Mouse (Mus musculus): ENCODE measurements around the gene Fars2.

The Fars2 gene

DNA sequence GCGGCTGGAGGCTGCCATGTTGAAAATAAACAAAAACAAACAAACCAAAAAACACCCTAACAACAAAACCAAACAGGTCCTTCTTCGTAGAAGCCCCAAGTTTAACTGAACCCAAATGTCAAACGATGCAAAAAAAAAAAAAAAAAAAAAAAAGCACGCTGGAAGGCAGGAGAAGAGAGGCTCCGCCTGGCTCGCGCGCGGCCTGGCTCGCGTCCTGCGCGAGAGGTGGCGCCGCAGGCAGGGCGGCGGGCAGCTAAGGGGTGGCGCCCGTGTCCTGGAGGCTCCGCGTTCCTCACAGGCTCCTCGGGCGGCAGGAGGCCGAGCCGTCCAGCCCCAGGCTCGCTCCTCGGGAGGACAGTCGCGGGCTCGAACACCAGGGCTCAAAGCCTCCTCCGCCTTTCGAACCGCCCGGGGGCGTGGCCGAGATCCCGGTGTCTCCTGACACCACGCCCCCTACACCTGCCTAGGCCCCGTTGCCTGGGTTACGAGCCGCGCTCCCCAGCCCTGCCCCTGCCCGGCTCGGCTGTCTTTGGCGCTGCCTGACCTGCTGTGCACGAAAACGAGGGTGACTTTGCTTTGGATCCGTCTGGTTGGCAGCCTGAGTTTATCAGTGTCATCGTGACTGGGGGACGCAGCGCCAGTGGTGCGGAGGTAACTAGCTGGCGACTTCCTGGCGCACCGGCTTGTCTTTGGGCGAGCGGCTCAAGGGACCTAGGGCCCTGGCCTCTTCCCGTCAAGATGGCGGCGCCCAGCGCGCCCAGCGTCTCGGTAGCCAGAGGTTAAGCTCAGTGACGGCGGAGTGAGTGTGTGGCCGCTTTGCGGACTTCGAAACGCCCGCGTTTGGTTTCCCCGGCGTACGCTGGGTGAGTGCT is at the start of gene Fars2, which contains the start of gene Lyrm4:
TSS of gene Fars2 (plus strand) at position 270 of the 872 bp plus-strand sequence.
TSS of gene Lyrm4 (minus strand) at position 384 of the 872 bp plus-strand sequence.
- DNase-seq (ENCODE audit: low read depth in 1 of 2, low spot score in 2 of 2) = peak; percentile 89 to 97

DNA sequence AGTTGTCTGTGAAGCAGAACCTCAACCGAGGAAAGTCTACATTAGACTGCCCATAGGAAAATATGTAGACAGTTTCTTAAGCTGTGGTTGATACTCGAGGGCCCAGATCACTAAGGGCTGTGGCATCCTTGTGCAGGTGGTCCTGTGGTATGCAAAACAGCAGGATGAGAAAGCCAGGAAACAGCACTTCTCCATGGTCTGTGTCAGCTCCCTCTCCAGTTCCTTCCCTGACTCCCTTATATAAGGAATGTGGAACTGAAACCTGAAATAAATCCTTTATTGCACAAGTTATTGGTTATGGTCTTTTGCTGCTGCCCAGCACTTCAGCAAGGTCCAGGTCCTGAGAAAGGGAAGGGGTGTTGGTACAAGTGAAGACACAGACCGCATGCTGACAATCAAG is 42.7 kb upstream of the Fars2 start:
- DNase-seq (ENCODE audit: low read depth in 1 of 2, low spot score in 2 of 2) = no peak

GRCm38 (mm10) chr13:36081591-36081990 is 35.6 kb upstream of the Fars2 start:
- no peak for DNase-seq (ENCODE audit: low read depth in 1 of 2, low spot score in 2 of 2)

GRCm38 (mm10) chr13:36084701-36085100 is 32.5 kb upstream of the Fars2 start:
- DNase-seq (ENCODE audit: low read depth in 1 of 2, low spot score in 2 of 2) = no peak

DNA sequence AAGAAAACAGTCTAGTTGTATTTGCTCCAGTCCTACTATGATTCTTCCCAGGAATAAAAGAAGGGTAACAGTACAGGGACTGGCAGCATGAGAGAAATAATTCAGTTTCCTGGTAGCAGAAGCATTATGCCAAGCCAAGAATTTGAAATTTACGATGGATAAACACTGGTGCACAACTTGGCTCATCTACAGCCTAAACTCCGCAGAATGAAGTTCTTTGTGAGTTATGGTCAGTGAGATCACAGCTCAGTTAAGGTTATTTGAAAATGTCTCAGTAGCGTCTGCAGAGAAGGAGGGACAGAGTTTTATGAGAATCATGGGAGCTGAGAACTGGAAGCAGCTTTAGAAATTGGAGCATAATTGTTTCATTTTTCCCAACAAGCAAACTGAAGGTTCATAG is 31.2 kb upstream of the Fars2 start:
- no peak for DNase-seq (ENCODE audit: low read depth in 1 of 2, low spot score in 2 of 2)

- DNase-seq (ENCODE audit: low read depth in 1 of 2, low spot score in 2 of 2) = no peak
These were observed 30.4 kb upstream of the Fars2 start for GRCm38 (mm10) chr13:36086608-36087391.

DNA sequence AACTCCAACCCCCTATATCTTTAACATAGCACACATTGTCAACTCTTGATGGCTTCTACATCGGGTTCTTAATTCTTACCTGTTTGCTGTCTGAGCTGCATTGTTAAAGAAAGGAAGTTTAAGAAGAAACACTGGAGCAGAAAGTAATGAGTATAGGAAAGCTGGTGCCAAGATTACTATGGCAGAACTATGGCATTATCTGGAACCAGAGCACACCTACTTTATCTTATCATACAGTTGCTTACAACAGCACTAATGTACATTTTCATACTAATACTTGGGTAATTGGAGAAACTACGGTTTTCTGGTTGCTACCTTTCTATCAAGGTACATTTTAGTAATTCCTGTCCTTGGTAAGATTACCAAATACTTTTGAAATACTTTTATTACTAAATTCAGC is 29.8 kb upstream of the Fars2 start:
- no peak for DNase-seq (ENCODE audit: low read depth in 1 of 2, low spot score in 2 of 2)

- no peak for DNase-seq (ENCODE audit: low read depth in 1 of 2, low spot score in 2 of 2)
These were observed 29.0 kb upstream of the Fars2 start for GRCm38 (mm10) chr13:36088168-36088567.

- DNase-seq (ENCODE audit: low read depth in 1 of 2, low spot score in 2 of 2) = no peak
These were observed 20.4 kb upstream of the Fars2 start for GRCm38 (mm10) chr13:36096684-36097383.

DNA sequence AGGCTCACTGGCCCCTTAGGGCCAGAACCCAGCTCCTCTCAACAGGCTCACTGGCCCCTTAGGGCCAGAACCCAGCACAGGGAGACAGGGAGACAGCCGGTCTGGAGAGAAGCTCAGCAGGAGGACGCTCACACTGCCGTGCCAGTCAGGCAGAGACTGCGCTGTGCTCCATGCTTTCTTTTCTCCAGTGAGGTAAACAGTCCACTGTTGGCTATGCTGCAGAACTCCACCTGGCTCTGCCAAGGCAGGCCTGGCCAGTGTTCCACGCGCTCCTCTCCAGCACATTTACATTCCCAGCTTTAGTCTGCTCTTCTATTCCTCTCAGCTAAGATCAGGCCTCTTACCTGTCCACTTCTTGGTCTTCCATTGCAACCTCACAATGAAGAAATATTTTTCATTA is 11.6 kb upstream of the Fars2 start:
- no peak for DNase-seq (ENCODE audit: low read depth in 1 of 2, low spot score in 2 of 2)

- no peak for DNase-seq (ENCODE audit: low read depth in 1 of 2, low spot score in 2 of 2)
These were observed 8.7 kb upstream of the Fars2 start for GRCm38 (mm10) chr13:36108528-36108927.

DNA sequence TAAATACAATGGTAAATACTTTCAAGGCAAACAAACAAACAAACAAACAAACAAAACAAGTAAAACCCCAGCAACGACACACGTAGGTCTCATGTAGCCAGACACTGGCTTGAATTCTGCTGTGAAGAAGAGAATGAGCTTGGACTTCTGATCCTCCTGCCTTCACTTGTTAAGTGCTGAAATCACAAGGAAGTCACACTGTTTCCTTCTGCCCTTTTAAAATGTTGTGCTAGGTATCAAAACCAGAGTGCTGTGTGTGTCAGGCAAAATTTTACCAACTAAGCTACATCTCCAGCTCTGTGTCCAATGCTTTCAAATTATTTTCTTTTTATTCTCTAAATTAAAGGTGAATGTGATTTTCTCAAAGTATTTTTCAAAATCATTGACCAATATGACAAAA is 5.9 kb upstream of the Fars2 start:
- DNase-seq (ENCODE audit: low read depth in 1 of 2, low spot score in 2 of 2) = no peak

DNA sequence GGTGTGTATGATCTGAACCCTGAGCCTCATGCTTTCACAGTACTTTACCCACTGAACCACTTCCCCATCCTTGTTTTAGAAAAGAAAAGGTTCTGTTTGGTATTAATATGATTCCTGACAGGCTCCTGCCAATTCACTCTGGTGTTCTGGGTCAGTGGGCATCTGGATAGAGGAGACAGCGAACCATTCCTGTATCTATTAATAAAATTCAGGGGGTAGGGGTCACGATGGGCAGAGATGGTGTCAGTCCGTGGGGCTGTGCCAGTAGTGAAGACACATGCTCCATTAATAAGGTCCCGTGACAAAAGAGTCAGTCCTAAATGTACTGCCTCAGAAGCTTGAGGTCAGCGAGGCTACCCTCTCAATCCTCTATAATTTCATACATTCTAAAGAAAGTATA is 4.0 kb upstream of the Fars2 start:
- DNase-seq (ENCODE audit: low read depth in 1 of 2, low spot score in 2 of 2) = no peak

DNA sequence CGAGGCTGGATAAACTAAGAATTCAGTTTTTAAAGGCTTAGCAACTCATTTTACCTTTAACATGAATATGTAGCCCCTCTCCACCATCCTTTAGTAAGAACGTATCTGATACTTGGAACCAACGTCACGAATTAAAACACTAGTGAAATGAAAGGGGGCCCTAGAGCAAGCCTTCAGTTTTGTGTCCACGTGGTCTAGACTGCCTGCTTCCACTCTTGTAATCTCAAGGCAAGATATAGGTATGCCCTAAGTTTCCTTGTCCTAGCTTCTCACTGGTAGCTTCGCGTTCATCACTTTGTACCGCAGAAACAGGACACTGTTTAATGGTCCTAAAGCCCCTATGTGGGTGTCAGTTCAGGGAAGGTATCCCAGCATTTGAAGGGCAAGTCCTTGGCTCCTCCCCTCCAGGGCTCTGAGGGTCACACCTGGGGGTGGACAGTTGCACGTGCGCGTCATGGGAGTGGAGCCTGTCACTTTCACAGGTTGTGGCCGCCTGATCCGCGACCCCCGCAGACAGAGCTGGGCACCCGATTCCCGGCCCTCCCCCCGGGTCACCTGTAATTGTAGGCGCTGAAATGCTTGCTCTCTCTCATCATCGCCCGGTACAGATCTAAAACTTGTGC is 581 bp upstream of the Fars2 start:
- DNase-seq (ENCODE audit: low read depth in 1 of 2, low spot score in 2 of 2) = peak in 1 of 2 experiments; percentile 4

- DNase-seq (ENCODE audit: low read depth in 1 of 2, low spot score in 2 of 2) = no peak
These were observed 2.5 kb downstream of the Fars2 start for GRCm38 (mm10) chr13:36119684-36120083.

DNA sequence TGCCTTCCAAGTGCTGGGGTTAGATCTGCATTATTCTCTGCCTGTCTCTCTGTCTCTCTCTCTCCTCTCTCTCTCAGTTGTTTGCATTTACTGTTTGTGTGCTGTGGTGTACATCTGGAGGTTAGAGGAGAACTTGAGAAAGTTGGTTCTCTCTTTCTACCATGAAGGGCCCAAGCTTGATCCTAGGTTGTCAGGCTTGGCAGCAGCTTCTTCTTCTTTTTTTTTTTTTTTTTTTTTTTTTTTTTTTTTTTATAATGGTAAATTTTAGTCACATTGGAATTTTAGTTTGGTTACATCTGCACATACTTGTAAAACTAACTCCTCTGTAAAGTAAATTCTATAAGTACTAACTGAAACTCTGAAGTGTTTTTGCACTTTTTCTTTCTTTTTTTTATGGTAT is 3.4 kb downstream of the Fars2 start:
- no peak for DNase-seq (ENCODE audit: low read depth in 1 of 2, low spot score in 2 of 2)

DNA sequence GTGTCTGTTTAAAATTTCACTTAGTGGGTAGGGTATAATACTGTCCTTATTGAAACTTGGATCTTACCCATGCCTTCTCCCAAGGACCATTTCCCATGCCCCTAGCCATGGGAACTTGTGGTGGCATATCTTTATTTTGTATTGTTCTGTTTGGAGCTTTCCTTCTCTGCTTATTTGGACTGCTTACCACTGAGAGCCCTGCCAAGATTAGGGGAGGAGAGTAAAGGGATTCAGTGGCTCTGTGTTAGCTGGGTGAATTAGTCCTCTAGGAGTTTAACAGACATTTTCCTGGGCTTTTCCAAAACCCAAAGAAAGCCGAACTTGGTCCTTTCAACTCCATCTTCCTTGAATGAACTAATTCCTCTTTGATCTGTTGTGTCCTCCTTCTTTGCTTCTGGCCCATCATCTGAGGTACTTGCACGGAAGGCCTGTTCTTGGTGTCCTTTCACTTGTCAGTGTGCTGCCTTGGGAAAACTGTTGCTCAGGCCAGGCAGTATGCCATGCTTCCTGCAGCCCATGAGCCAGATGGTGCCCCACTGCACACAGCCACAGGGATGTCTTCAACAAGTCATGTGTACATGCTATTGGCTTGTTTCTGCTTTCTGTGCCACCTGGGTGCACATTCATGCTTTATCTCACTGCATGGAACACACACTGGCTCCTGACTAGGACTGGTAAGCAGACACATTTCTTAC is 12.3 kb downstream of the Fars2 start:
- DNase-seq (ENCODE audit: low read depth in 1 of 2, low spot score in 2 of 2) = no peak

GRCm38 (mm10) chr13:36131401-36131800 is 14.2 kb downstream of the Fars2 start:
- no peak for DNase-seq (ENCODE audit: low read depth in 1 of 2, low spot score in 2 of 2)

- DNase-seq (ENCODE audit: low read depth in 1 of 2, low spot score in 2 of 2) = peak; percentile 37 to 41
These were observed 14.9 kb downstream of the Fars2 start for GRCm38 (mm10) chr13:36131992-36132649.

DNA sequence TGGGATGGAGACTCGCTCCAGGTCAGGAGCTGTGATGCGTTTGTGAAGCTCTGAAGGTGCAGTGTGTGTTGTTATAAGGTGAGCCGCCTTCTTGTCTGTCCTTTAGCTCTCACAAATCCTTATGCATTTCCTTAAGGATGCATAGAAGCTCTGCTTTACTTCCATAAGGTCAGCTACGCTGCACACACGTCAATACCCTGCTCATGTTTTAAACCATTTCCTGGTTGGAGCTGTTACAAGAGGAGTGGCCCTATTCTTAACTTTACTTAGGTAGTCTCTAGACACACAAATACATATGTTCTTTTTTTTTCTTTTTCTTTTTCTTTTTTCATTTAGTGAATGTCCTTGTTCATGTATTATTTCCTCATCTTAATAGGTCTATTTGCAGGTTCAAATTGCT is 22.5 kb downstream of the Fars2 start:
- DNase-seq (ENCODE audit: low read depth in 1 of 2, low spot score in 2 of 2) = no peak
